Mouse (Mus musculus): ENCODE data around the gene Serpinb12. TPM values are rescaled to one million over a fixed set of nuclear protein-coding genes. Genes with fewer than 3 reads are reported as not detected.

Gene Serpinb12
- polyA plus RNA-seq (2014; fragmentation: Illumina TruSeq; extraction: RNeasy Lipid Tissue Mini Kit (QIAGEN cat#74804); ENCODE audit: insufficient read depth, low read depth, low replicate concordance): not detected

GRCm38 (mm10) chr1:106934265-106934664 lies at the start of gene Serpinb12:
TSS of gene Serpinb12 (plus strand) at chr1:106934449.

GRCm38 (mm10) chr1:106980684-106981083 lies 46.4 kb downstream of the Serpinb12 start, which contains the start of gene Serpinb13:
TSS of gene Serpinb13 (plus strand) at chr1:106980984.

Other genes starting within 250 kb of the Serpinb12 start
- gene Bcl2, start 220.2 kb upstream of the Serpinb12 start, polyA plus RNA-seq (2014; fragmentation: Illumina TruSeq; extraction: RNeasy Lipid Tissue Mini Kit (QIAGEN cat#74804); ENCODE audit: insufficient read depth, low read depth, low replicate concordance): 3.9 TPM
- gene Kdsr, start 174.7 kb upstream of the Serpinb12 start, polyA plus RNA-seq (2014; fragmentation: Illumina TruSeq; extraction: RNeasy Lipid Tissue Mini Kit (QIAGEN cat#74804); ENCODE audit: insufficient read depth, low read depth, low replicate concordance): 10.7 TPM
- gene Vps4b, start 137.7 kb upstream of the Serpinb12 start, polyA plus RNA-seq (2014; fragmentation: Illumina TruSeq; extraction: RNeasy Lipid Tissue Mini Kit (QIAGEN cat#74804); ENCODE audit: insufficient read depth, low read depth, low replicate concordance): 30.0 TPM
- gene Serpinb5, start 73.3 kb upstream of the Serpinb12 start, polyA plus RNA-seq (2014; fragmentation: Illumina TruSeq; extraction: RNeasy Lipid Tissue Mini Kit (QIAGEN cat#74804); ENCODE audit: insufficient read depth, low read depth, low replicate concordance): not detected
- not detected for gene Serpinb13, start 46.5 kb downstream of the Serpinb12 start, polyA plus RNA-seq (2014; fragmentation: Illumina TruSeq; extraction: RNeasy Lipid Tissue Mini Kit (QIAGEN cat#74804); ENCODE audit: insufficient read depth, low read depth, low replicate concordance)
- gene Serpinb3a, start 117.9 kb downstream of the Serpinb12 start, polyA plus RNA-seq (2014; fragmentation: Illumina TruSeq; extraction: RNeasy Lipid Tissue Mini Kit (QIAGEN cat#74804); ENCODE audit: insufficient read depth, low read depth, low replicate concordance): not detected
- not detected for gene Serpinb3d, start 149.1 kb downstream of the Serpinb12 start, polyA plus RNA-seq (2014; fragmentation: Illumina TruSeq; extraction: RNeasy Lipid Tissue Mini Kit (QIAGEN cat#74804); ENCODE audit: insufficient read depth, low read depth, low replicate concordance)

Data from lung, adult 10 weeks (tissue).